Mouse (Mus musculus) kidney, embryonic 14.5 days (tissue): Measurements from ENCODE around the gene Spsb3. TPM values are rescaled to one million over a fixed set of nuclear protein-coding genes. Genes with fewer than 3 reads are reported as not detected.

ENCODE experiments used
- ATAC-seq: fragments of 200-750 bp; cut with Nextera tagmentation; 2 replicates; pipeline ENCODE4 v1.8.0; 2017; ENCODE audit warnings: moderate number of reproducible peaks, mild to moderate bottlenecking, moderate TSS enrichment, moderate library complexity; ENCODE audit not compliant: low FRiP score, low TSS enrichment
- H3K27ac ChIP-seq: fragments of 300-500 bp; sonication (generic); 2 replicates; pipeline ENCODE4 v1.5.1; 2014; ENCODE audit warnings: low read depth, mild to moderate bottlenecking, low read length, moderate library complexity, mixed read lengths
- H3K27me3 ChIP-seq: fragments of 300-500 bp; sonication (generic); 2 replicates; pipeline ENCODE4 v1.6.1; 2014; ENCODE audit warnings: mild to moderate bottlenecking, low read length; ENCODE audit not compliant: control insufficient read depth, insufficient read depth
- H3K36me3 ChIP-seq: fragments of 300-500 bp; sonication (generic); 2 replicates; pipeline ENCODE4 v1.6.1; 2014; ENCODE audit warnings: low read length, mixed read lengths; ENCODE audit not compliant: control insufficient read depth, insufficient read depth
- H3K4me1 ChIP-seq: fragments of 300-500 bp; sonication (generic); 2 replicates; pipeline ENCODE4 v1.6.1; 2014; ENCODE audit warnings: low read length, mixed read lengths; ENCODE audit not compliant: control insufficient read depth, insufficient read depth
- H3K4me2 ChIP-seq: fragments of 300-500 bp; sonication (generic); replicated peaks from 2 replicates; pipeline ENCODE4 v1.6.1; 2014; ENCODE audit warnings: low read depth, mild to moderate bottlenecking, low read length
- H3K4me3 ChIP-seq: fragments of 300-500 bp; sonication (generic); 2 replicates; pipeline ENCODE4 v1.5.1; 2014; ENCODE audit warnings: mild to moderate bottlenecking, low read length
- H3K9ac ChIP-seq: fragments of 300-500 bp; sonication (generic); 2 replicates; pipeline ENCODE4 v1.6.1; 2014; ENCODE audit warnings: low read depth, mild to moderate bottlenecking, low read length, moderate library complexity
- H3K9me3 ChIP-seq: fragments of 300-500 bp; sonication (generic); 2 replicates; pipeline ENCODE4 v1.6.1; 2016; ENCODE audit warnings: low read length; ENCODE audit not compliant: control insufficient read depth
- WGBS: fragments of 180-500 bp; shearing (Covaris S2); extraction: QIAGEN DNeasy Blood & Tissue Kit; methylation state at CpG from one replicate; pipeline ENCODE4 v1.1.7; 2014; 5-methylcytosine and 5-hydroxymethylcytosine counted together
- polyA plus RNA-seq: library from polyadenylated mRNA; unstranded; fragments of >200 nt; fragmentation: Nextera tagmentation; extraction: Ambion mirVana; gene quantifications from 2 replicates; pipeline ENCODE4 v1.2.1, GENCODE M21; 2014

Spsb3 gene
- 32.1 and 36.8 TPM in 2 replicates for polyA plus RNA-seq

DNA sequence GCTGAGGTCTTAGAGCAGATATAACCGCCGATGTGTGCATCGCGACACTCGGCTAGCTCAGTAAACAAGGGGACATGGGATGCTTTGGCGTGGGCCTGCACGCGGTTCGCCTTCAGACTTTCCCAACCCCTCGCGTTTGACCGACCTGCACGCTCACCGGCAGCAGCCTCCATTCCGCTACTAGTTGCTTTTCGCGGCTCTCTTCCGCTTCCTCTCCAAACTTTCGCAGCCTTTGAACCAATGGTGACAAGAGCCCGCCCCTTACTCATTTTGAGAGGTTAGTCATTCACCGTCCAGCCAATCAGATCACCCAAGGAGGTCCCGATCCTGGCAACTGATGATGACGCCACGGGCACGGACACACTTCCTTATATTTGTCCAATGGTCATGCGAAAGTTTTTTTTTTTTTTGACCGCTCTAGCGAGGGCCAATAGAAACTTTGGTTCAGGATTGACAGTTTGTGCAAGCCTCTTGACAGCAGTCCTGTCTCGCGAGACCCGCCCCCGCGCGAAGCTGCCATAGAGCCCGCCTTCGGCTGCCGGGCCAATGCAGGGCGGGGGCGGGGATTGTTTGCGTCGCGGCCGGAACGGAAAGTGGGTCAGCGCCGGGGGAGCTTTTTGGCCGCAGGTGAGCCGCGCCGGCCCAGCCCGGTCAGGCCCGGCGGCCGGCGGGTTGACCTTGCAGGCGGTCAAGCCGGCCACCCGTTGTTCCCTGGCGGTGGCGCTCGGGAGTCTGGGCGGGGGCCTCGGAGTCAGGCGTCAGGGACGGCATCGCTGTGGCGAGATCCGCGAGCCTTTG, at the start of gene Spsb3, which contains the start of gene Nubp2:
Gene Spsb3 (plus strand): TSS at position 510 of the 798 bp plus-strand sequence.
Gene Nubp2 (minus strand): TSS at position 216 of the 798 bp plus-strand sequence.
- WGBS = under 1% methylated on average over 69 of the region's 69 CpGs
- peak; percentile 96 for ATAC-seq
- Histone ChIP-seq H3K4me1 (peaks cover 18% of the 10 kb centered on the region), H3K27ac (peak within 1 kb of the TSS; percentile 56), H3K36me3 (peaks cover 36% of the 10 kb centered on the region), H3K27me3 (no peaks in the 10 kb centered on the region), H3K9me3 (no peaks in the 10 kb centered on the region), H3K9ac (peak within 1 kb of the TSS; percentile 87), H3K4me2 (peak within 1 kb of the TSS; percentile 92), H3K4me3 (peak within 1 kb of the TSS; percentile 74)

DNA sequence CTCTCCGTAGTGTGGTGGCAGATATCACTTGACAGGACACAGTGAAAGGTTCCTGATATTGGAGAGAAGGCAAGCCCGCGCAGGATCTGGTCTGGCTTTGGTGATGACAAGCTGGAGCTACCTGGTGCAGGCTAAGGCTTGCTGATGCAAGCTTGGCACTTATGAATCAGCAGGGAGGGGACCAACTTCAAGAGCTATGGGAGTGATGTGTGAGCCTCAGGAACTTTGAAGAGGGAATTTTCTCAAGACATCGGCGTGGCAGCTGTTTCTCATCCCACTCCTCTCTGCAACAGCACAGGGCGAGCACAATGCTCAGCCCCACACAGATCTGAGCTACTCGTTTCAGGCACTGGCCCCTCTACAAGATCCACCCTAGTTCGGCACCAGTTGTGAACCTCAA, 46.6 kb upstream of the Spsb3 start, which contains the start of gene Hagh:
Gene Hagh (plus strand): TSS at position 302 of the 400 bp plus-strand sequence.
- Histone ChIP-seq H3K4me3 (no peak within 1 kb of the TSS), H3K9ac (no peak within 1 kb of the TSS), H3K27ac (no peak within 1 kb of the TSS), H3K27me3 (no peaks in the 10 kb centered on the region), H3K9me3 (no peaks in the 10 kb centered on the region), H3K4me1 (no peaks in the 10 kb centered on the region), H3K4me2 (no peak within 1 kb of the TSS), H3K36me3 (no peaks in the 10 kb centered on the region)
- no peak for ATAC-seq
- WGBS = 59% methylated on average over 8 of the region's 8 CpGs

GRCm38 (mm10) chr17:24840341-24840740, 46.1 kb upstream of the Spsb3 start:
- H3K27ac ChIP-seq = no peak overlapping the region
- H3K27me3 ChIP-seq = peaks cover 2% of the 10 kb centered on the region; the same call in 1 of the 2 replicates
- no peaks in the 10 kb centered on the region for H3K36me3 ChIP-seq
- H3K4me3 ChIP-seq = no peak overlapping the region
- no peak for ATAC-seq
- no peaks in the 10 kb centered on the region for H3K9me3 ChIP-seq
- no peaks in the 10 kb centered on the region for H3K4me1 ChIP-seq
- H3K4me2 ChIP-seq = no peak overlapping the region
- 50% methylated on average over 5 of the region's 5 CpGs for WGBS
- no peak overlapping the region for H3K9ac ChIP-seq

DNA sequence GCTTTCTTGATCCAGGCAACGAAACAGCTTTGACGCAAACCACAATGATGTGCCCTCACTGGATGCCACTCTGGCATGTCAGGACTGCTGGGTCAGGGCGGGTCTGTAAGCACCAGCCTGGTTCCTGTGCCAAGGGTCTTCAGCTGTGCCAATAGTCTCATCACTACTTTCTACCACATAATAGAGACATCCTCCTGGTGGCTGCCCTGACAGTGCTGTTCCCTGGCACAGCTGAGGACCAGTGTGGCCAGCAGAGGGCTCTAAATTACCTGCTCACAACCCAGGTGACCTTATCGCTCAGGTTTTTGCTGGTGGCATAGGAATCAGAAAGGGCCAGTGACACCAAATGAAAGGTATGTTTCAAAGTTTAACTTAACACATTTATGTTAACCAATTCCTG, 45.3 kb upstream of the Spsb3 start:
- no peaks in the 10 kb centered on the region for H3K9me3 ChIP-seq
- H3K4me3 ChIP-seq = no peak overlapping the region
- H3K4me1 ChIP-seq = no peaks in the 10 kb centered on the region
- H3K27me3 ChIP-seq = peaks cover 4% of the 10 kb centered on the region; the same call in 1 of the 2 replicates
- H3K4me2 ChIP-seq = no peak overlapping the region
- no peak overlapping the region for H3K27ac ChIP-seq
- no peak overlapping the region for H3K9ac ChIP-seq
- H3K36me3 ChIP-seq = no peaks in the 10 kb centered on the region
- 59% methylated on average over 4 of the region's 4 CpGs for WGBS
- ATAC-seq = no peak

GRCm38 (mm10) chr17:24842631-24843030, 43.8 kb upstream of the Spsb3 start:
- ATAC-seq = no peak
- Histone ChIP-seq H3K4me1 (no peaks in the 10 kb centered on the region), H3K9ac (no peak overlapping the region), H3K36me3 (no peaks in the 10 kb centered on the region), H3K4me2 (no peak overlapping the region), H3K9me3 (no peaks in the 10 kb centered on the region), H3K4me3 (no peak overlapping the region), H3K27me3 (peaks cover 4% of the 10 kb centered on the region; the same call in 1 of the 2 replicates), H3K27ac (no peak overlapping the region)
- WGBS = 59% methylated on average over 2 of the region's 2 CpGs

DNA sequence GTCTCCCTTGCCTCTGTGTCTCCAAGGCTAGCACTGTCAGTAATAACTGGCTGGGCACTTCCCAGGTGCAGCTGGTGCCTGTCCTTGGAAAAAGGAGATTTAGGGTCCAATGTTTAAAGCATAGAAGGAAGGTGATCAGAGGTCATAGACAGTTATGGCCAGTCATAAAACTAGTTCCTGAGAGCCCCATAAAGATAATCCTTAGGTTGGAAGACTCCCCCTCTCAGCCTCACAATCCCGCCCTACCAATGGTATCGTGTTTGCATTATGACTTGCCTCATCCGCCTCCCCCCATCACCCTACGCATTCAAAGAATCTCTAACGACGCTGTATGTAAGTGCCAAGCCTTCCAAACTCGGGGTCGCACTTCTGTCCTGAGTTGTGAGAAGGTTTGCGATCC, 41.9 kb upstream of the Spsb3 start:
- ATAC-seq = no peak
- Histone ChIP-seq H3K4me1 (0 out of 2 replicates have a peak, but pooled peaks cover 4% of the 10 kb centered on the region), H3K27me3 (peaks cover 4% of the 10 kb centered on the region; the same call in 1 of the 2 replicates), H3K9me3 (no peaks in the 10 kb centered on the region), H3K27ac (no peak overlapping the region), H3K4me3 (no peak overlapping the region), H3K36me3 (no peaks in the 10 kb centered on the region), H3K4me2 (no peak overlapping the region), H3K9ac (no peak overlapping the region)
- 15% methylated on average over 9 of the region's 9 CpGs for WGBS

DNA sequence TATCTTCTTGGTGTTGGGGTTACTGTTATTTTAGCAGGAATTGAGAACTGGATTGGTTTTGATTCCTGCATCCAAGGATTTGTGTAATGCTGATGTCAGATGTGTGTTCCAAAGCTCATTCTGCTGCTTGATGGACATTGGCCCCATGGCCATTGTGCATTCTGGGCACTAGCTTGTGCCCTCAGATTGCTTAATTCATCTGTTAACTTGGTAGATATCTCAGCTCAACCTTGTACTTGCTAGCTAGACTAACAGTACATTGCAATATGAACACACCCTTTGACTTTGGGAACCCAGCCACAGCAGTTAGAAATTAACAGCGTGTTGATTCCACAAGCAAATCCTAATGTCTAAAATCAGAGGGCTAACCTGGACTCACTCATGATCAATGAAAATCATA, 39.1 kb upstream of the Spsb3 start:
- Histone ChIP-seq H3K36me3 (no peaks in the 10 kb centered on the region), H3K4me1 (peaks cover 11% of the 10 kb centered on the region), H3K4me2 (no peak overlapping the region), H3K27ac (no peak overlapping the region), H3K4me3 (no peak overlapping the region), H3K9ac (no peak overlapping the region), H3K27me3 (peaks cover 8% of the 10 kb centered on the region; the same call in 1 of the 2 replicates), H3K9me3 (no peaks in the 10 kb centered on the region)
- 89% methylated on average over 1 of the region's 1 CpGs for WGBS
- ATAC-seq = no peak

- no peaks in the 10 kb centered on the region for H3K9me3 ChIP-seq
- H3K27ac ChIP-seq = no peak overlapping the region
- peak overlapping the region; percentile 84 for H3K4me2 ChIP-seq
- peaks cover 11% of the 10 kb centered on the region for H3K4me1 ChIP-seq
- no peak for ATAC-seq
- no peak overlapping the region; the same call in 1 of the 2 replicates for H3K9ac ChIP-seq
- peaks cover 8% of the 10 kb centered on the region; the same call in 1 of the 2 replicates for H3K27me3 ChIP-seq
- peak overlapping the region; percentile 85 for H3K4me3 ChIP-seq
- peaks cover 2% of the 10 kb centered on the region; the same call in 1 of the 2 replicates for H3K36me3 ChIP-seq
Observed at GRCm38 (mm10) chr17:24848600-24849031, 37.8 kb upstream of the Spsb3 start.

DNA sequence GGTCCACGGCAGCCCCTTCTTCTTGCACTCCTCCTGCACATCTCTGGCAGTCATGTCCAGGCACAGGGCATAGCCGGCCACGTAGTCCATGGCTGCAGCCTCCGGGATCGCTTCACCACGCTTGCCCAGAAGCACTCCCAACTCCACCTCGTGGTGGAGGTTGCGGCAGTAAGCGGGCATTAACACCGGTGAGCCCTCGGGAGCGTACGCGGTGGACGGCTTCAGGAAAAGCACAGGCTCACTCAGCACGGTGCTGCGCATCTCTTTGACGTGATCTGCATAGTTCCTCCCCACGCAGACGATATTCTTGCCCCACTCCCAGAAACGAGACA, 36.7 kb upstream of the Spsb3 start:
- peak; percentile 63; the same call in 1 of the 2 replicates for ATAC-seq
- H3K27ac ChIP-seq = peak overlapping the region; percentile 96
- 1% methylated on average over 21 of the region's 21 CpGs for WGBS
- H3K9ac ChIP-seq = peak overlapping the region; percentile 81
- H3K4me3 ChIP-seq = peak overlapping the region; percentile 85
- H3K4me2 ChIP-seq = peak overlapping the region; percentile 84
- no peaks in the 10 kb centered on the region for H3K9me3 ChIP-seq
- peaks cover 11% of the 10 kb centered on the region for H3K4me1 ChIP-seq
- H3K36me3 ChIP-seq = peaks cover 8% of the 10 kb centered on the region; the same call in 1 of the 2 replicates
- peaks cover 8% of the 10 kb centered on the region; the same call in 1 of the 2 replicates for H3K27me3 ChIP-seq
